Mouse (Mus musculus) myocyte (in vitro differentiated cells): ENCODE data around the gene Gm4737. TPM values are rescaled to one million over a fixed set of nuclear protein-coding genes. Genes with fewer than 3 reads are reported as not detected.

ENCODE experiments used
- H3K27me3 ChIP-seq: one replicate; pipeline ENCODE4 v1.6.1; 2011; ENCODE audit not compliant: control insufficient read depth, insufficient read depth, insufficient read length
- H3K36me3 ChIP-seq: one replicate; pipeline ENCODE4 v1.6.1; 2011; ENCODE audit not compliant: control insufficient read depth, insufficient read depth
- H3K4me2 ChIP-seq: one replicate; pipeline ENCODE4 v1.6.1; 2011; ENCODE audit warnings: low read depth, control low read depth
- H3K4me3 ChIP-seq: one replicate; pipeline ENCODE4 v1.5.1; 2011; ENCODE audit warnings: mild to moderate bottlenecking, control low read depth, moderate library complexity
- H3K79me2 ChIP-seq: one replicate; pipeline ENCODE4 v1.6.1; 2011; ENCODE audit not compliant: control insufficient read depth, insufficient read depth
- H3ac ChIP-seq: one replicate; pipeline ENCODE4 v1.6.1; 2011; ENCODE audit not compliant: control insufficient read depth, insufficient read length
- CEBPB ChIP-seq: IDR thresholded peaks from 2 replicates; pipeline ENCODE4 v1.6.1; 2011; ENCODE audit warnings: mild to moderate bottlenecking, moderate library complexity; ENCODE audit not compliant: poor library complexity, insufficient read depth, severe bottlenecking
- E2F4 ChIP-seq: IDR thresholded peaks from one replicate; pipeline ENCODE4 v1.6.1; 2011; ENCODE audit warnings: mild to moderate bottlenecking, control low read depth, moderate library complexity; ENCODE audit not compliant: insufficient read depth
- MAX ChIP-seq: IDR thresholded peaks from one replicate; pipeline ENCODE4 v1.6.1; 2011; ENCODE audit warnings: low read depth, mild to moderate bottlenecking, control low read depth
- MYOD1 ChIP-seq, 3 experiments: IDR thresholded peaks; one replicate each; pipeline ENCODE4 v1.6.1; 2011; ENCODE audit warnings: control low read depth in 2 of 3, low read depth in 2 of 3, mild to moderate bottlenecking in 2 of 3, moderate library complexity in 1 of 3; ENCODE audit not compliant: insufficient read length in 2 of 3, control insufficient read depth in 1 of 3
- MYOG ChIP-seq, 3 experiments: IDR thresholded peaks; one replicate each; pipeline ENCODE4 v1.6.1; 2011; ENCODE audit warnings: control low read depth in 2 of 3, low read depth in 2 of 3, mild to moderate bottlenecking in 2 of 3; ENCODE audit not compliant: insufficient read length in 2 of 3, control insufficient read depth in 1 of 3, insufficient read depth in 1 of 3
- POLR2A ChIP-seq: IDR thresholded peaks from one replicate; pipeline ENCODE4 v1.6.1; 2011; ENCODE audit warnings: low read depth, mild to moderate bottlenecking, control low read depth, moderate library complexity; ENCODE audit not compliant: insufficient read length
- POLR2AphosphoS2 ChIP-seq: IDR thresholded peaks from one replicate; pipeline ENCODE4 v1.6.1; 2011; ENCODE audit warnings: low read depth, control low read depth; ENCODE audit not compliant: insufficient read length
- REST ChIP-seq: IDR thresholded peaks from one replicate; pipeline ENCODE4 v1.6.1; 2011; ENCODE audit warnings: mild to moderate bottlenecking, control low read depth, moderate library complexity; ENCODE audit not compliant: insufficient read depth, insufficient read length
- SRF ChIP-seq: IDR thresholded peaks from one replicate; pipeline ENCODE4 v1.6.1; 2011; ENCODE audit warnings: low read depth; ENCODE audit not compliant: control insufficient read depth, insufficient read length
- TCF12 ChIP-seq: IDR thresholded peaks from one replicate; pipeline ENCODE4 v1.6.1; 2011; ENCODE audit warnings: mild to moderate bottlenecking, control low read depth; ENCODE audit not compliant: poor library complexity, insufficient read depth, severe bottlenecking
- TCF3 ChIP-seq: IDR thresholded peaks from one replicate; pipeline ENCODE4 v1.6.1; 2011; ENCODE audit warnings: low read depth, control low read depth; ENCODE audit not compliant: insufficient read length
- USF1 ChIP-seq: IDR thresholded peaks from one replicate; pipeline ENCODE4 v1.6.1; 2011; ENCODE audit warnings: low read depth, mild to moderate bottlenecking, control low read depth, moderate library complexity
- polyA plus RNA-seq: library from polyadenylated mRNA; unstranded; fragments of >200 nt; fragmentation: generic; extraction: Trizol; gene quantifications from one replicate; pipeline ENCODE4 v1.2.1, GENCODE M21; 2012; ENCODE audit warnings: missing spikeins

The Gm4737 gene
- polyA plus RNA-seq, 1 experiment = 122 TPM

- H3K36me3 ChIP-seq = no peaks in the 10 kb centered on the region
- no peak for TF ChIP-seq POLR2AphosphoS2
- TF ChIP-seq POLR2A = no peak
- TF ChIP-seq MYOD1 (IDR thresholded peaks at IDR 0.05; ENCODE audit: control insufficient read depth in 1 of 3, insufficient read length in 2 of 3, low read depth in 2 of 3) = no peak
- no peak for TF ChIP-seq MAX
- no peak for TF ChIP-seq USF1
- TF ChIP-seq CEBPB = no peak
- no peak for TF ChIP-seq SRF
- TF ChIP-seq TCF12 = no peak
- no peak for TF ChIP-seq TCF3
- TF ChIP-seq MYOG (IDR thresholded peaks at IDR 0.05; ENCODE audit: control insufficient read depth in 1 of 3, insufficient read depth in 1 of 3, insufficient read length in 2 of 3, low read depth in 2 of 3) = no peak
- no peak for TF ChIP-seq E2F4
- no peak for TF ChIP-seq REST
- H3ac ChIP-seq = no peak overlapping the region
- no peak overlapping the region for H3K4me2 ChIP-seq
- no peaks in the 10 kb centered on the region for H3K79me2 ChIP-seq
- no peaks in the 10 kb centered on the region for H3K27me3 ChIP-seq
- no peak overlapping the region for H3K4me3 ChIP-seq
These were observed 32.6 kb downstream of the Gm4737 start for GRCm38 (mm10) chr16:46122238-46122637.

- Histone ChIP-seq H3ac (no peak overlapping the region), H3K27me3 (no peaks in the 10 kb centered on the region), H3K4me2 (no peak overlapping the region), H3K79me2 (no peaks in the 10 kb centered on the region), H3K4me3 (no peak overlapping the region), H3K36me3 (no peaks in the 10 kb centered on the region)
- TF ChIP-seq POLR2AphosphoS2 (no peak), USF1 (no peak), SRF (no peak), MYOD1 (IDR thresholded peaks at IDR 0.05; ENCODE audit: control insufficient read depth in 1 of 3, insufficient read length in 2 of 3, low read depth in 2 of 3) (peak in 1 of 3 experiments; percentile 3)
These were observed 33.5 kb downstream of the Gm4737 start for GRCm38 (mm10) chr16:46121420-46121819.

- no peak for TF ChIP-seq CEBPB
- TF ChIP-seq POLR2A = no peak
- TF ChIP-seq USF1 = no peak
- TF ChIP-seq POLR2AphosphoS2 = no peak
- Histone ChIP-seq H3ac (no peak overlapping the region), H3K4me3 (no peak overlapping the region), H3K4me2 (peak overlapping the region; percentile 30), H3K79me2 (no peaks in the 10 kb centered on the region), H3K27me3 (no peaks in the 10 kb centered on the region), H3K36me3 (no peaks in the 10 kb centered on the region)
These were observed 34.3 kb downstream of the Gm4737 start for GRCm38 (mm10) chr16:46120607-46121006.

- no peaks in the 10 kb centered on the region for H3K79me2 ChIP-seq
- no peak within 1 kb of the TSS for H3K4me3 ChIP-seq
- peak within 1 kb of the TSS; percentile 30 for H3K4me2 ChIP-seq
- no peak within 1 kb of the TSS for H3ac ChIP-seq
- no peaks in the 10 kb centered on the region for H3K36me3 ChIP-seq
- TF ChIP-seq MAX (no peak), USF1 (no peak), SRF (no peak), MYOG (IDR thresholded peaks at IDR 0.05; ENCODE audit: control insufficient read depth in 1 of 3, insufficient read depth in 1 of 3, insufficient read length in 2 of 3, low read depth in 2 of 3) (no peak), TCF3 (no peak), TCF12 (no peak), E2F4 (no peak), CEBPB (no peak), POLR2A (no peak), REST (no peak), POLR2AphosphoS2 (no peak), MYOD1 (IDR thresholded peaks at IDR 0.05; ENCODE audit: control insufficient read depth in 1 of 3, insufficient read length in 2 of 3, low read depth in 2 of 3) (no peak)
- H3K27me3 ChIP-seq = no peaks in the 10 kb centered on the region
These were observed 34.9 kb downstream of the Gm4737 start, which contains the start of gene Cd96 for GRCm38 (mm10) chr16:46120020-46120419. Cd96 (minus strand) TSS chr16:46120251.

- no peak overlapping the region for H3K4me2 ChIP-seq
- TF ChIP-seq MYOD1 (IDR thresholded peaks at IDR 0.05; ENCODE audit: control insufficient read depth in 1 of 3, insufficient read length in 2 of 3, low read depth in 2 of 3) (no peak), MAX (no peak), POLR2A (no peak), POLR2AphosphoS2 (no peak), CEBPB (no peak), TCF12 (no peak), TCF3 (no peak), E2F4 (no peak), USF1 (no peak), REST (no peak), MYOG (IDR thresholded peaks at IDR 0.05; ENCODE audit: control insufficient read depth in 1 of 3, insufficient read depth in 1 of 3, insufficient read length in 2 of 3, low read depth in 2 of 3) (no peak), SRF (no peak)
- no peak overlapping the region for H3K4me3 ChIP-seq
- no peaks in the 10 kb centered on the region for H3K36me3 ChIP-seq
- H3K79me2 ChIP-seq = no peaks in the 10 kb centered on the region
- H3ac ChIP-seq = no peak overlapping the region
- no peaks in the 10 kb centered on the region for H3K27me3 ChIP-seq
These were observed 37.2 kb downstream of the Gm4737 start for GRCm38 (mm10) chr16:46117645-46118044.
